Mouse (Mus musculus): ENCODE data around the gene Cox14. TPM values are rescaled to one million over a fixed set of nuclear protein-coding genes. Genes with fewer than 3 reads are reported as not detected.
A peak's percentile ranks its signal among the peaks of the same experiment; 100 is the strongest.
"Not testable (repeated sequence)": the region's sequence is repeated elsewhere in the genome, so short reads cannot be mapped to it uniquely, and the experiment has no call there.

Cox14 gene
- polyA plus RNA-seq, 1 experiment: 284 TPM

- Histone ChIP-seq H3K27me3 (ENCODE audit: control insufficient read depth, insufficient read depth, low read length) (no peaks in the 10 kb centered on the region), H3K27ac (ENCODE audit: control insufficient read depth, insufficient read depth, low read length) (peak overlapping the region; percentile 9; the same call in 1 of the 2 replicates), H3K4me3 (ENCODE audit: control insufficient read depth, insufficient read depth, low read length) (no peak overlapping the region), H3K4me1 (replicated peaks; ENCODE audit: control insufficient read depth, insufficient read depth, low read length) (peaks cover 10% of the 10 kb centered on the region), H3K36me3 (ENCODE audit: control insufficient read depth, insufficient read depth, low read length) (no peaks in the 10 kb centered on the region)
- WGBS: 64% methylated on average over 11 of the region's 11 CpGs
- TF ChIP-seq CTCF (IDR thresholded peaks at IDR 0.05; ENCODE audit: borderline replicate concordance, control insufficient read depth, extremely low read depth, insufficient read depth, low read length, poor library complexity): no peak
- TF ChIP-seq POLR2A (IDR thresholded peaks at IDR 0.05; ENCODE audit: control insufficient read depth, extremely low read depth, insufficient read depth, low read length, poor library complexity): no peak
- no peak for DNase-seq
These were observed 1.7 kb upstream of the Cox14 start for GRCm38 (mm10) chr15:99723515-99724291.

GRCm38 (mm10) chr15:99724292-99725021, 961 bp upstream of the Cox14 start:
- Histone ChIP-seq H3K27me3 (ENCODE audit: control insufficient read depth, insufficient read depth, low read length) (no peaks in the 10 kb centered on the region), H3K27ac (ENCODE audit: control insufficient read depth, insufficient read depth, low read length) (peak overlapping the region; percentile 9; the same call in 1 of the 2 replicates), H3K4me3 (ENCODE audit: control insufficient read depth, insufficient read depth, low read length) (peak overlapping the region; percentile 20; the same call in 1 of the 2 replicates), H3K4me1 (replicated peaks; ENCODE audit: control insufficient read depth, insufficient read depth, low read length) (peaks cover 10% of the 10 kb centered on the region), H3K36me3 (ENCODE audit: control insufficient read depth, insufficient read depth, low read length) (no peaks in the 10 kb centered on the region)
- 21% methylated on average over 16 of the region's 16 CpGs for WGBS
- DNase-seq: peak; percentile 62
- TF ChIP-seq CTCF (IDR thresholded peaks at IDR 0.05; ENCODE audit: borderline replicate concordance, control insufficient read depth, extremely low read depth, insufficient read depth, low read length, poor library complexity) (peak; percentile 66; the same call in 1 of the 2 replicates), POLR2A (IDR thresholded peaks at IDR 0.05; ENCODE audit: control insufficient read depth, extremely low read depth, insufficient read depth, low read length, poor library complexity) (no peak)

DNA sequence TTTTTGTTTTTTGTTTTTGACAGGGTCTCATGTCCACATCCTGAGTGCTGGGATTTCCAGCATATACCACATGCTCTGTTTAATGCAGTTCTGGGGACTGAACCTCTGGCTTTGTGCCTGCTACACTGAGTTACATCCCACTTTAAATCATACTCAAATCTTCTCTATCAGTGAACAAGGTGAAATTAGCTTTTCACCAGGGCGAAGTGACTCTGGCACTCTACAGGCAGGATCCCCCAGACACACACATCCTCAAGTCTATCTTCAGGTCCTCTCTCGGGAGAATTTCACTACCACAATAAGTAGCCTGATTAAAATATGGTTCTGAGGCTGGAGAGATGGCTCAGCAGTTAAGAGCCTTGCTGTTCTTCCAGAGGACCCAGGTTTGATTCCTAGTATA, 1.1 kb downstream of the Cox14 start:
- Histone ChIP-seq H3K27me3 (ENCODE audit: control insufficient read depth, insufficient read depth, low read length) (no peaks in the 10 kb centered on the region), H3K36me3 (ENCODE audit: control insufficient read depth, insufficient read depth, low read length) (peaks cover 3% of the 10 kb centered on the region; the same call in 1 of the 2 replicates), H3K4me3 (ENCODE audit: control insufficient read depth, insufficient read depth, low read length) (no peak overlapping the region), H3K4me1 (replicated peaks; ENCODE audit: control insufficient read depth, insufficient read depth, low read length) (peaks cover 10% of the 10 kb centered on the region), H3K27ac (ENCODE audit: control insufficient read depth, insufficient read depth, low read length) (no peak overlapping the region)
- WGBS: 77% methylated on average over 2 of the region's 2 CpGs
- TF ChIP-seq POLR2A (IDR thresholded peaks at IDR 0.05; ENCODE audit: control insufficient read depth, extremely low read depth, insufficient read depth, low read length, poor library complexity) (no peak), CTCF (IDR thresholded peaks at IDR 0.05; ENCODE audit: borderline replicate concordance, control insufficient read depth, extremely low read depth, insufficient read depth, low read length, poor library complexity) (no peak)
- no peak for DNase-seq

- H3K27ac ChIP-seq (ENCODE audit: control insufficient read depth, insufficient read depth, low read length); H3K27me3 ChIP-seq (ENCODE audit: control insufficient read depth, insufficient read depth, low read length); H3K36me3 ChIP-seq (ENCODE audit: control insufficient read depth, insufficient read depth, low read length); H3K4me3 ChIP-seq (ENCODE audit: control insufficient read depth, insufficient read depth, low read length); DNase-seq: not testable (repeated sequence)
- WGBS: 94% methylated on average over 5 of the region's 5 CpGs
- peaks cover 10% of the 10 kb centered on the region for H3K4me1 ChIP-seq (replicated peaks; ENCODE audit: control insufficient read depth, insufficient read depth, low read length)
These were observed 1.6 kb downstream of the Cox14 start for GRCm38 (mm10) chr15:99727039-99727438.

GRCm38 (mm10) chr15:99727525-99727924, 2.1 kb downstream of the Cox14 start:
- Histone ChIP-seq H3K4me3 (ENCODE audit: control insufficient read depth, insufficient read depth, low read length) (no peak overlapping the region), H3K4me1 (replicated peaks; ENCODE audit: control insufficient read depth, insufficient read depth, low read length) (peaks cover 10% of the 10 kb centered on the region), H3K27me3 (ENCODE audit: control insufficient read depth, insufficient read depth, low read length) (no peaks in the 10 kb centered on the region), H3K27ac (ENCODE audit: control insufficient read depth, insufficient read depth, low read length) (no peak overlapping the region), H3K36me3 (ENCODE audit: control insufficient read depth, insufficient read depth, low read length) (peaks cover 3% of the 10 kb centered on the region; the same call in 1 of the 2 replicates)
- TF ChIP-seq CTCF (IDR thresholded peaks at IDR 0.05; ENCODE audit: borderline replicate concordance, control insufficient read depth, extremely low read depth, insufficient read depth, low read length, poor library complexity) (no peak), POLR2A (IDR thresholded peaks at IDR 0.05; ENCODE audit: control insufficient read depth, extremely low read depth, insufficient read depth, low read length, poor library complexity) (no peak)
- no peak for DNase-seq
- 97% methylated on average over 12 of the region's 12 CpGs for WGBS

DNA sequence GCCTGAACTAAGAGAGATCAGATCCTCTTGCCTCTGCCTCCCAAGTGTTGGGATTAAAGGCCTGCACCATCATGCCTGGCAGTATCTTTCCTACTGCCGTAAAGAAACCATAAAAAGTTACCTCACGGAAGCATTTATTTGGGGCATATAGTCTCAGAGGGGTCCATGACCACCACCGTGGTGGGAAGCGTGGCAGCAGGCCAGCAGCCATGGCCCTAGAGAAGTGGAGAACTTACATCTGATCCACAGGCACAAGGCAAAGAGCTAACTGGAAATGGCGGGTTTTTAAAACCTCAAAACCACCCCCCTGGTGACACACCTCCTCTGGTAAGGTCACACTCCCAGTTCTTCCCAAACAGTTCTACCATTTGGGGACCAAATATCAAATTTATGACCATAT, 2.8 kb downstream of the Cox14 start:
- TF ChIP-seq POLR2A (IDR thresholded peaks at IDR 0.05; ENCODE audit: control insufficient read depth, extremely low read depth, insufficient read depth, low read length, poor library complexity) (no peak), CTCF (IDR thresholded peaks at IDR 0.05; ENCODE audit: borderline replicate concordance, control insufficient read depth, extremely low read depth, insufficient read depth, low read length, poor library complexity) (no peak)
- H3K27me3 ChIP-seq (ENCODE audit: control insufficient read depth, insufficient read depth, low read length): no peaks in the 10 kb centered on the region
- H3K4me3 ChIP-seq (ENCODE audit: control insufficient read depth, insufficient read depth, low read length): no peak overlapping the region
- 90% methylated on average over 5 of the region's 5 CpGs for WGBS
- H3K27ac ChIP-seq (ENCODE audit: control insufficient read depth, insufficient read depth, low read length): no peak overlapping the region
- no peak for DNase-seq
- peaks cover 6% of the 10 kb centered on the region; the same call in 1 of the 2 replicates for H3K36me3 ChIP-seq (ENCODE audit: control insufficient read depth, insufficient read depth, low read length)
- peaks cover 10% of the 10 kb centered on the region for H3K4me1 ChIP-seq (replicated peaks; ENCODE audit: control insufficient read depth, insufficient read depth, low read length)

Data from thymus, adult 2 months (tissue).